Mouse (Mus musculus): ENCODE data around the gene Fance. TPM values are rescaled to one million over a fixed set of nuclear protein-coding genes. Genes with fewer than 3 reads are reported as not detected.

Fance gene
- 21.3 and 26.4 TPM in 2 replicates for polyA plus RNA-seq (2015; fragmentation: Nextera tagmentation; extraction: Ambion mirVana)

DNA sequence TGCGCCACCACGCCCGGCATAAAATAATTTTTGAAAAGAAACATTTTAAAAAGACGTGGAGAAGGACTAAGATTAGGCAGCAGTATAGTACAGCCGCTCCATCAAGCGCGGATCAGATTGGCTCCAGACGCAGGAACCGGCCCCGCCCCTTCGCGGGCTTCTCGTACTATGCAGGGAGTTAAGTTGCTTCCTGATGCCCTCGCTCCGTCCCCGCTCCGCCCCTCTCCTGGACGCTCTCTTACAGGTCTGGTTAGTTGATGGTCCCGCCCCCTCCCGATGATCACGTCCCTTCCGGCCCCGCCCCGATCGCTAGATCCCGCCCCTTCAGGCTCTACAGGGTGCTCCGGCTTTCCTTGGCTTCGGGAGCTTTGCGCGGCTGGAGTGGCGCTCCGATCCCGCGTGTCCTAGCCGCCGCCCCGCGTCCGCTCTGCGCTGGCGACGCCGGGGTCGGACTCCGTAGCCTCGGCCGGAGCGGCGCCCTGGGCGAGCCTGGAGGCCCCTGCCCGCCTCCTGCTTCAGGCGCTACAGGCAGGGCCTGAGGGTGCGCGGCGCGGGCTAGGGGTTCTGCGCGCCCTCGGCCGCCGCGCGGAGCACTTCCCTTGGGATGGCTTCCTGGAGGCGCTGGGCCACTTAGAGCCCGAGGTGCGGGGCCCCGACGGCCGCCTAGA is at the start of gene Fance:
Gene Fance (plus strand): TSS at position 308 of the 668 bp plus-strand sequence.

DNA sequence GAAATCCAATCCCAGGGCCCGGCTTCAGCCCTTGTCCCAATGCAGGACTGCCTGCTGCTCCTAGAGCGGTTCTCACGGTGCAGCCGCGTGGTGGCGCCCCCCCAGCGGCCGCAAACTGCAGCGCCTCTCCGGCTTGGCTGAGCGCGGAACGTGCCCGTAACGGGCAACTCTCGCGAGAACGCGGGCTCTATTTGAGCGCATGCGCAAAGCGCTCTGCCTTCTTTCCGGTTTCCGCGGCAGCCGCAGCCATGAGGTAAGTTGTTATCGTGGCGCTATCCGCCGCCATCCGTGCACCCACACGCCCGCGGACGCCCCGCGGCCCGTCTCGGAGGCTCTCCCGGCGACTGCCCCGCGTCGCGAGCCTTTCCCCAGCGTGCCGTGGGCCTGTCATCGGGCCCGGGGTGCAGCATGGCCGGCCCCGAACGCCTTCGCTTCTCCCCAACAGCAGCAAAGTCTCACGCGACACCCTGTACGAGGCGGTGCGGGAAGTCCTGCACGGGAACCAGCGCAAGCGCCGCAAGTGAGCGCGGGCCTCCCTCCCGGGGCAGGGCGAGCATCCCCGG is 15.1 kb downstream of the Fance start, which contains the start of gene Rpl10a:
Gene Rpl10a (plus strand): TSS at position 106 of the 563 bp plus-strand sequence.

DNA sequence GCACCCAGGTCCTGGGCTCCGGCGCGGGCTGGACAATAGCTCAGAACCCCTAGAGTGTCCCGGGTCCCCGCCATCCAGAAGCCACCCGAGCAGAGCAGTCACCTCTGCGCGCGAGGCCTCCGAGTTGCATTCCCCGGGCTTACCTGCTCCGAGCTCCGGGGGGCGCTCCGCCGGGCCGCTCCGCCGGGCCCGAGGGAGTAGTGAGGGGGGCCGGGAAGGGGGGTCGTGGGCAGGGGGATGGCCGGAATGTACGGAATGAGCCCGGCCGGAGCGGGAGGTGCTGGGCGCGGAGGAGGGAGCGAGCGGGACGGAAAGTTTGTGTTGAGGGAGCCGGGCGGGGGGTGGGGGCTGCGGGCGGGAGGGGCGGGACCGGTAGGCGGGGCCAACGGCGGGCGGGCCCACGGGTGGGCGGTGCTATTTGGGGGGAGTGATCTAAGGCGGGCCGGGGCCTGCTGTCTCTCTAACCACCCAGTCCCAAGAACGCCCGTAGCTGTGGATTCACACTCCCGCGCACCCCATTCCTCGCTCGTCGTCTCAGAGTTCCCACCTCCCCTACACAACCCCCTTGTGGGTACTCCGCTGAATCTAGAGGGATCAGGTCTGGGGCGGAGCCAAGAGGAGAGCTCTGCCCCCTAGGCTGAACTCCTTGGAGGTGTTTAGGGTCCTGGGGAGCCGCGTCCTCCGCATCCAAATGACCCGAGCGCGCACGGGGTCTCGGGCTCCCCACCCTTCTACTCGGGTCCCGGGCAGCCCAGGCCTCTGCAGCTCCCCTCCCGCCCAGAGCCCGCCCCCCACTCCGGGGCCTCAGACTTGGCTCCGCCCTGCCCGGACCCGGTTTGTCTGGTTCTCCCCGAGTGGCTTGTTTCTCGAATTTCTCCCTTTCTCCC is 37.4 kb downstream of the Fance start, which contains the start of gene Tead3:
Gene Tead3 (minus strand): TSS at position 352 of the 887 bp plus-strand sequence.

DNA sequence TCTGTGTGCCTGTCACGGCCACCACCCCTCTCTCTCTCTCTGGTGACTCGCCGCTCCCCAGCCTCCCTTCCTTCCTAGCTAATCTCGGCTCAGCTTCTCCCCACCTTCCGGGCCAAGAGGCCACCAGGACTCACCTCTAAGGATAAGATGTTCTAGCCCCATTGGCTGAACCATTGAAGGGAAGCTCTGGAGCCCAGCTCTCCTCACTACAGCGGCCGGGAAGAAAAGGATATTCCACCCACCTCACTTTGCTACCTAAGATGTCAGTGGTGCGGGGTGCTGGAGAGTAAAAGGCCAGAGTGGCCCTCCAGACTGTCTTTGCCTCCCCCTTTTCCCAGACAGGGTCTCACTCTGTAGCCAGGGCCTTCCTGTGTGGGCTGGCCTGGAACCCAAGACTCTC is 51.8 kb downstream of the Fance start, which contains the start of gene Tulp1:
Gene Tulp1 (minus strand): TSS at position 101 of the 400 bp plus-strand sequence.

Other genes starting within 250 kb of the Fance start
- 0.30 and 0.70 TPM in 2 replicates for gene Tcp11, start 232.9 kb upstream of the Fance start, polyA plus RNA-seq (2015; fragmentation: Nextera tagmentation; extraction: Ambion mirVana)
- 0.83 and 0.88 TPM in 2 replicates for gene Scube3, start 171.4 kb upstream of the Fance start, polyA plus RNA-seq (2015; fragmentation: Nextera tagmentation; extraction: Ambion mirVana)
- 13.9 and 14.9 TPM in 2 replicates for gene Zfp523, start 136.4 kb upstream of the Fance start, polyA plus RNA-seq (2015; fragmentation: Nextera tagmentation; extraction: Ambion mirVana)
- gene Def6, start 105.7 kb upstream of the Fance start, polyA plus RNA-seq (2015; fragmentation: Nextera tagmentation; extraction: Ambion mirVana) = 6.9 and 9.2 TPM in 2 replicates
- 1.7 and 2.4 TPM in 2 replicates for gene Ppard, start 80.8 kb upstream of the Fance start, polyA plus RNA-seq (2015; fragmentation: Nextera tagmentation; extraction: Ambion mirVana)
- gene Rpl10a, start 15.0 kb downstream of the Fance start, polyA plus RNA-seq (2015; fragmentation: Nextera tagmentation; extraction: Ambion mirVana) = 494 and 559 TPM in 2 replicates
- 13.9 and 17.8 TPM in 2 replicates for gene Tead3, start 37.3 kb downstream of the Fance start, polyA plus RNA-seq (2015; fragmentation: Nextera tagmentation; extraction: Ambion mirVana)
- gene Tulp1, start 51.7 kb downstream of the Fance start, polyA plus RNA-seq (2015; fragmentation: Nextera tagmentation; extraction: Ambion mirVana) = 3.2 and 4.8 TPM in 2 replicates
- gene Fkbp5, start 204.0 kb downstream of the Fance start, polyA plus RNA-seq (2015; fragmentation: Nextera tagmentation; extraction: Ambion mirVana) = 12.4 and 15.0 TPM in 2 replicates
- not detected in 2 replicates for gene Armc12, start 217.3 kb downstream of the Fance start, polyA plus RNA-seq (2015; fragmentation: Nextera tagmentation; extraction: Ambion mirVana)
- gene Clpsl2, start 235.9 kb downstream of the Fance start, polyA plus RNA-seq (2015; fragmentation: Nextera tagmentation; extraction: Ambion mirVana) = not detected in 2 replicates
- 0.22 TPM in 1 of 2 replicates, not detected in the other for gene Clps, start 247.2 kb downstream of the Fance start, polyA plus RNA-seq (2015; fragmentation: Nextera tagmentation; extraction: Ambion mirVana)

Data from urinary bladder, postnatal 0 days (tissue).